In genomic region chr4:134762360-134762759, GRCm38 (mm10) we compare ENCODE assay signal across 10 mouse cellular contexts. TPM values are rescaled to one million over a fixed set of nuclear protein-coding genes. Genes with fewer than 3 reads are reported as not detected.
DNase-seq lines count a peak whose midpoint lies in the region; ATAC-seq lines count a peak whose summit lies in the region.
"Had no signal": no experiment of that assay in that cellular context is flagged by ENCODE, and none has a peak within 500 bp of the region (broad histone marks: within the 10 kb centered on the region; RNA-seq: fewer than 3 reads in every experiment).

No protein-coding gene starts in this region.

- H3K4me3 ChIP-seq in lung, embryonic 16.5 days (ENCODE audit: low read length): no peak overlapping the region

- no peaks in the 10 kb centered on the region for H3K27me3 ChIP-seq in lung, embryonic 16.5 days (ENCODE audit: control insufficient read depth, insufficient read depth, low read depth, low read length)

- WGBS in lung, embryonic 16.5 days: 54% methylated on average over 6 of the region's 6 CpGs

- H3K9me3 ChIP-seq in lung, embryonic 16.5 days (ENCODE audit: control insufficient read depth, low read length): no peaks in the 10 kb centered on the region

- ATAC-seq in lung, embryonic 16.5 days (ENCODE audit: low read depth): no peak
- ATAC-seq in erythroid progenitor cell, adult 5-6 weeks (replicated peaks; ENCODE audit: low FRiP score, poor library complexity, severe bottlenecking): no peak

- peak overlapping the region; percentile 25; the same call in 1 of the 2 replicates for H3K9ac ChIP-seq in lung, embryonic 16.5 days (ENCODE audit: low read length)

- H3K27ac ChIP-seq in lung, embryonic 16.5 days (ENCODE audit: low read length): no peak overlapping the region

- peak; percentile 44 to 65 for DNase-seq in adrenal gland, adult (ENCODE audit: inconsistent age in 2 of 2, low spot score in 1 of 2)
- no peak for DNase-seq in adrenal gland, adult 8-10 months
- DNase-seq in lung, postnatal 10 days: no peak
- DNase-seq in liver: peak; percentile 52
- DNase-seq in spleen, postnatal 4 days (ENCODE audit: low spot score in 2 of 2): peak; percentile 57 to 77
- DNase-seq in thymus, postnatal 14 days: no peak
- DNase-seq: cerebellum, postnatal 14 days; thymus, postnatal 25 days had no signal

- peaks cover 67% of the 10 kb centered on the region for H3K4me1 ChIP-seq in lung, embryonic 16.5 days (replicated peaks; ENCODE audit: control insufficient read depth, insufficient read depth, low read length)

- H3K4me2 ChIP-seq in lung, embryonic 16.5 days (ENCODE audit: low read depth, low read length): no peak overlapping the region

- H3K36me3 ChIP-seq in lung, embryonic 16.5 days (ENCODE audit: control insufficient read depth, insufficient read depth, low read length): no peaks in the 10 kb centered on the region

RNA-seq across cellular contexts. Expression of gene Ldlrap1, which starts 5.5 kb away (rescaled TPM):
- 10 to 100 TPM; 46.7 to 49.4 (median 48.4) TPM for total RNA-seq in adrenal gland, adult 8-10 months (2022)
- polyA plus RNA-seq in lung, embryonic 16.5 days (2015; fragmentation: Nextera tagmentation; extraction: Ambion mirVana): 25.2 and 27.7 TPM in 2 replicates
- total RNA-seq in erythroid progenitor cell, adult 5-6 weeks (2015; ENCODE audit: low replicate concordance): 6.5 and 27.7 TPM in 2 replicates
- 17.3 and 21.3 TPM in 2 replicates for total RNA-seq in erythroid progenitor cell, adult 5-6 weeks (2017; ENCODE audit: low replicate concordance)

RNA-seq across cellular contexts. Expression of gene Man1c1, which starts 58.3 kb away (rescaled TPM):
- total RNA-seq in adrenal gland, adult 8-10 months (2022): 10 to 100 TPM; 15.3 to 41.3 (median 29.9) TPM
- 1.9 and 2.1 TPM in 2 replicates for polyA plus RNA-seq in lung, embryonic 16.5 days (2015; fragmentation: Nextera tagmentation; extraction: Ambion mirVana)
- total RNA-seq in erythroid progenitor cell, adult 5-6 weeks (2015; ENCODE audit: low replicate concordance): 2.9 TPM in 2 replicates
- 1.0 and 1.8 TPM in 2 replicates for total RNA-seq in erythroid progenitor cell, adult 5-6 weeks (2017; ENCODE audit: low replicate concordance)

Comparison
In these comparisons a context has a peak if more than half of its experiments do, and no peak if none do; other contexts are left out.
1. DNase-seq: peak in adrenal gland, adult (2 of 2), liver (single experiment) and spleen, postnatal 4 days (2 of 2); none in adrenal gland, adult 8-10 months (single experiment), lung, postnatal 10 days (single experiment) and thymus, postnatal 14 days (single experiment).
2. RNA of gene Man1c1, which starts 58.3 kb away (total RNA-seq): 15.3 to 41.3 TPM in adrenal gland, adult 8-10 months; 1.0 to 2.9 TPM in erythroid progenitor cell, adult 5-6 weeks; every median in the first group is over 4 times any median in the second.